In the genomic region with DNA sequence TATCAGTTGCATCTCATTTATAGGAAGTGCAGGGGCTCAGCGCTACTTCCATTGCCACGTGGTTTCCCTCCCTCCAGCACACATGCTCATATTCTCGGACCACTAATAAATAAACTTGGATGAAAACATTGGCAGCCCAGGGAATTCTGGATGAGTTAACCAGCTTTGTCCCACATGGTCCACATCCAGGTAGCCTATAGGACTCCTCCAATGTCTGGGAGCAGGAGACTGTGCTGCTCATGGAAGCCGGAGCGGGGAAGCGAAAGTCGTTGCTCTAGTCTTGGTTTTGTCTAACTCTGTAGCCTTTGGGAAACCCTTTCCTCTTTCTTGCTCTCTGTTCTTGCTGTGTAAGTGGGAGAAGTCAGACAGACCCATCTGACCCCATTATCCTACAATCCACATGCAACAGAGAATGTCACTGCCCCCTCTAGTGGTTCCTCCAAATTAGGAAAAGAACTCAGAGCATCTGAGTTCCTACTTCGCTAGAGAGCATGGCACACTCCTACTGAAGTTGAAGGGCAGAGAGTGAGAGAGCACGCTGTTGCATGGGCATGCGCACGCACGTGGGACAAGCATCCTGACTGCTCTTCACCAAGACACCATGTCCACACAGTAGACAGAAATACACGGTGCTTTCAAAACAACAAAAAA, we compare ENCODE assay signal across 9 mouse cellular contexts. TPM values are rescaled to one million over a fixed set of nuclear protein-coding genes. Genes with fewer than 3 reads are reported as not detected.
A peak's percentile ranks its signal among the peaks of the same experiment; 100 is the strongest.
DNase-seq lines count a peak whose midpoint lies in the region; ATAC-seq lines count a peak whose summit lies in the region.
"Had no signal": no experiment of that assay in that cellular context is flagged by ENCODE, and none has a peak within 500 bp of the region (broad histone marks: within the 10 kb centered on the region; RNA-seq: fewer than 3 reads in every experiment).

No protein-coding gene starts in this region.

- no peak overlapping the region for H3K4me2 ChIP-seq in neural tube, embryonic 13.5 days
- no peak overlapping the region for H3K4me2 ChIP-seq in forebrain, embryonic 16.5 days (ENCODE audit: low read length)

- H3K9ac ChIP-seq in neural tube, embryonic 13.5 days = no peak overlapping the region
- no peak overlapping the region for H3K9ac ChIP-seq in forebrain, embryonic 16.5 days (replicated peaks; ENCODE audit: low read depth, low read length)

- no peaks in the 10 kb centered on the region for H3K27me3 ChIP-seq in neural tube, embryonic 13.5 days
- no peaks in the 10 kb centered on the region for H3K27me3 ChIP-seq in forebrain, embryonic 16.5 days (replicated peaks; ENCODE audit: control insufficient read depth, insufficient read depth, low read length)

- ATAC-seq in frontal cortex, adult (ENCODE audit: low TSS enrichment) = peak; percentile 70
- peak; percentile 53 for ATAC-seq in neural tube, embryonic 13.5 days (ENCODE audit: low read depth)
- ATAC-seq in forebrain, embryonic 16.5 days = peak; percentile 65
- ATAC-seq in megakaryocyte, adult 5-6 weeks (ENCODE audit: poor library complexity, severe bottlenecking) = peak; percentile 50

- H3K36me3 ChIP-seq in neural tube, embryonic 13.5 days = no peaks in the 10 kb centered on the region
- no peaks in the 10 kb centered on the region for H3K36me3 ChIP-seq in forebrain, embryonic 16.5 days (ENCODE audit: control insufficient read depth, insufficient read depth)
- H3K36me3 ChIP-seq: G1E had no signal

- no peak overlapping the region for H3K4me3 ChIP-seq in neural tube, embryonic 13.5 days
- H3K4me3 ChIP-seq in forebrain, embryonic 16.5 days (replicated peaks; ENCODE audit: low read length) = no peak overlapping the region

- no peak for DNase-seq in frontal cortex, postnatal 25 days (ENCODE audit: low spot score in 2 of 2)
- no peak for DNase-seq in neural tube, embryonic 10.5 days (ENCODE audit: extremely low spot score, low spot score)
- DNase-seq in testis, postnatal 10 days (ENCODE audit: low spot score) = no peak
- DNase-seq in frontal cortex, postnatal 14 days (ENCODE audit: low spot score in 2 of 2) = no peak

- 70% methylated on average over 13 of the region's 13 CpGs for WGBS in neural tube, embryonic 13.5 days
- WGBS in forebrain, embryonic 16.5 days = 66% methylated on average over 13 of the region's 13 CpGs

- peaks cover 17% of the 10 kb centered on the region for H3K4me1 ChIP-seq in neural tube, embryonic 13.5 days (replicated peaks)
- no peaks in the 10 kb centered on the region for H3K4me1 ChIP-seq in forebrain, embryonic 16.5 days (replicated peaks; ENCODE audit: control insufficient read depth, insufficient read depth, low read length)

- no peaks in the 10 kb centered on the region for H3K9me3 ChIP-seq in neural tube, embryonic 13.5 days
- no peaks in the 10 kb centered on the region for H3K9me3 ChIP-seq in forebrain, embryonic 16.5 days (ENCODE audit: control insufficient read depth, low read length)
- H3K9me3 ChIP-seq: G1E had no signal

- no peak overlapping the region for H3K27ac ChIP-seq in neural tube, embryonic 13.5 days (replicated peaks)
- H3K27ac ChIP-seq in forebrain, embryonic 16.5 days (ENCODE audit: low read length) = no peak overlapping the region

RNA-seq across cellular contexts. Expression of gene Rab3gap2, which starts 16.7 kb away (rescaled TPM):
- polyA plus RNA-seq in neural tube, embryonic 13.5 days (2015; fragmentation: Nextera tagmentation; extraction: Ambion mirVana) = 24.4 and 27.8 TPM in 2 replicates
- polyA plus RNA-seq in forebrain, embryonic 16.5 days (2015; fragmentation: Nextera tagmentation; extraction: Ambion mirVana) = 29.0 and 30.2 TPM in 2 replicates
- 20.0 and 20.6 TPM in 2 replicates for total RNA-seq in megakaryocyte, adult 5-6 weeks (2015)
- 25.7 and 29.1 TPM in 2 replicates for total RNA-seq in megakaryocyte, adult 5-6 weeks (2017)
